Mouse (Mus musculus): ENCODE results near the gene Kcnq5. TPM values are rescaled to one million over a fixed set of nuclear protein-coding genes. Genes with fewer than 3 reads are reported as not detected.
"Not testable (repeated sequence)": the region's sequence is repeated elsewhere in the genome, so short reads cannot be mapped to it uniquely, and the experiment has no call there.

Kcnq5 gene
- polyA plus RNA-seq, 1 experiment from 2014 or later, result 1.2 TPM

DNA sequence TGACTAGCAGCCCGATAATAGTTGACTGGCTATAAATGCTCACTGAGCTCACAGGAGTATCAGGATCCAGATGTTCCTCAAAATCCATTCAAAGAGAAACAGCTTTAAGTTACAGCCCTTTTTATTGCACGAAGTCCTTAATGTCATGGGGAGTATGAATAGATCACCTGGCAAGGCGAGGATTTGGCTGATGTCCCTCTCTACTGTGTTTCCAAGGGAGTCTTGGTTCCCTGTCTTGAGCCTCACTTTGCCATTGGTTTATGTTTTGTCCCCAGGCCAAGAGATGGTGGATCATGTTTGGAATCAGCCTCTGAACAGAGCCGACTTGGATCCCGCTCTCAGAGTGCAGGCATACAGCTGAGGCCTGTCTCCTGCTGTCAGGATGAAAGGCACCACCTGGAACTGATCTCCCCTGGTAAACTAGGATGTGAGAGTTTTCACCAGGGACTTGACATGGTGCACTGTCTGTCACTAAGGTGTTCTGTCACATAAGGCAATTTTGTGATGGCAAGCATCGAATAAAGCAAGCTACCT lies 570.5 kb downstream of the Kcnq5 start:
- no peaks in the 10 kb centered on the region for H3K4me1 ChIP-seq
- no peaks in the 10 kb centered on the region for H3K9me3 ChIP-seq
- H3K36me3 ChIP-seq, result no peaks in the 10 kb centered on the region
- H3K27ac ChIP-seq, result no peak overlapping the region
- no peak overlapping the region for H3K4me3 ChIP-seq
- H3K4me2 ChIP-seq, result no peak overlapping the region
- 45% methylated on average over 6 of the region's 6 CpGs for WGBS
- no peaks in the 10 kb centered on the region for H3K27me3 ChIP-seq
- H3K9ac ChIP-seq, result no peak overlapping the region
- peak; percentile 18; the same call in 1 of the 2 replicates for ATAC-seq (ENCODE audit: insufficient number of reproducible peaks, low FRiP score, low TSS enrichment, low read depth)

DNA sequence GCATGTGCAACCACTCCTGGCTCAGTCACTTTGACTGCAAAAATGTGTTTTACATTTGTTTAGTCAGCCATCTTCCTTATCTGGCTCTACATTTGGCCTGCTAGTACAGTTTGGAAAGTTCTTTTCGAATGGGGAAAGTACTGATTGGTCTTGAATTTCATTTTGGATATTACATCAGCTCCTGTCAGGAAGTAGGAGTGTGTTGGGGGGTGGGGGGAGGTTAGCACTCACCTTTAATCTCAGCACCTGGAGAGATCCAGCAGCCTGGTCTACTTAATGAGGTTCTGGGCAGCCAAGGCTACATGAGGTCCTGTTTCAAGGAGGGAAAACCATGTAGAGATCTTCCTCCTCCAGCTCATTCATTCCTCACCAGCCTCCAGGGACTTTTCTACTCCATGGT lies 578.5 kb downstream of the Kcnq5 start, which contains the start of gene Khdc1b:
Khdc1b (plus strand) TSS at position 301 of the 400 bp plus-strand sequence.
- no peak within 1 kb of the TSS for H3K9ac ChIP-seq
- 86% methylated on average over 1 of the region's 1 CpGs for WGBS
- no peak for ATAC-seq (ENCODE audit: insufficient number of reproducible peaks, low FRiP score, low TSS enrichment, low read depth)
- H3K27me3 ChIP-seq, result no peaks in the 10 kb centered on the region
- H3K4me1 ChIP-seq, result no peaks in the 10 kb centered on the region
- H3K9me3 ChIP-seq, result no peaks in the 10 kb centered on the region
- H3K4me3 ChIP-seq, result no peak within 1 kb of the TSS
- no peak within 1 kb of the TSS for H3K27ac ChIP-seq
- H3K4me2 ChIP-seq, result no peak within 1 kb of the TSS
- no peaks in the 10 kb centered on the region for H3K36me3 ChIP-seq

DNA sequence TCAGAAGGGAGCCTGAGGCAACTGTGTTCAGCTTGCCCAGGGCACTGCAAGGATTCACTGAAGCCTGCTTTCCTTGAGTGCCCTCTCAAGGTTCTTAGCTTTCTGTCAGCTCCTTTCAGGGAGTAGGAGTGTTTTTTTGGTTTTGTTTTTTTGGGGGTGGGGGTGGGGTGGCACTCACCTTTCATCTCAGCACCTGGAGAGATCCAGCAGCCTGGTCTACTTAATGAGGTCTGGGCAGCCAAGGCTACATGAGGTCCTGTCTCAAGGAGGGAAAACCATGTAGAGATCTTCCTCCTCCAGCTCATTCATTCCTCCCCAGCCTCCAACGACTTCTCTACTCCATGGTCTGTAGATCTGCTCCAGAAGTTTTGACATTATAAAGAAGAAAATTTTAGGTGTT lies 593.7 kb downstream of the Kcnq5 start, which contains the start of gene Khdc1c:
Khdc1c (plus strand) TSS at position 301 of the 400 bp plus-strand sequence.
- not testable (repeated sequence) for H3K4me2 ChIP-seq; H3K27me3 ChIP-seq; H3K27ac ChIP-seq; ATAC-seq (ENCODE audit: insufficient number of reproducible peaks, low FRiP score, low TSS enrichment, low read depth); H3K4me3 ChIP-seq; H3K9me3 ChIP-seq; H3K9ac ChIP-seq; H3K4me1 ChIP-seq; H3K36me3 ChIP-seq
- WGBS, result 73% methylated on average over 1 of the region's 1 CpGs

DNA sequence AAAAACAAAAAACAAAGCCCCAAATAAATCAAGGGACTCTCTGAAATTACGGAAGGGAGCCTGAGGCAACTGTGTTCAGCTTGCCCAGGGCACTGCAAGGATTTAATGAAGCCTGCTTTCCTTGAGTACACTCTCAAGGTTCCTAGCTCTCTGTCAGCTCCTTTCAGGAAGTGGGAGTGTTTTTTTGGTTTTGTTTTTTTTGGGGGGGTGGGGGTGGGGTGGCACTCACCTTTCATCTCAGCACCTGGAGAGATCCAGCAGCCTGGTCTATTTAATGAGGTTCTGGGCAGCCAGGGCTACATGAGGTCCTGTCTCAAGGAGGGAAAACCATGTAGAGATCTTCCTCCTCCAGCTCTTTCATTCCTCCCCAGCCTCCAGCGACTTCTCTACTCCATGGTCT lies 612.4 kb downstream of the Kcnq5 start, which contains the start of gene Khdc1a:
Khdc1a (plus strand) TSS at position 301 of the 400 bp plus-strand sequence.
- H3K27me3 ChIP-seq, result no peaks in the 10 kb centered on the region
- no peaks in the 10 kb centered on the region for H3K36me3 ChIP-seq
- H3K9me3 ChIP-seq, result no peaks in the 10 kb centered on the region
- no peak within 1 kb of the TSS for H3K9ac ChIP-seq
- no peak within 1 kb of the TSS for H3K4me3 ChIP-seq
- H3K4me1 ChIP-seq, result no peaks in the 10 kb centered on the region
- 73% methylated on average over 2 of the region's 2 CpGs for WGBS
- ATAC-seq (ENCODE audit: insufficient number of reproducible peaks, low FRiP score, low TSS enrichment, low read depth), result no peak
- no peak within 1 kb of the TSS for H3K27ac ChIP-seq
- H3K4me2 ChIP-seq, result no peak within 1 kb of the TSS

Measured in limb, embryonic 15.5 days (tissue).